Mouse (Mus musculus) C2C12 (cell line): Measurements from ENCODE around the gene Atp6ap1l.

Experiments used
- CEBPB ChIP-seq: IDR thresholded peaks from one replicate; pipeline ENCODE4 v1.6.1; 2011; ENCODE audit warnings: low read depth, mild to moderate bottlenecking, control low read depth, moderate library complexity
- CTCF ChIP-seq: IDR thresholded peaks from one replicate; pipeline ENCODE4 v1.5.1; 2011; ENCODE audit not compliant: control insufficient read depth, insufficient read depth, insufficient read length
- FOSL1 ChIP-seq: IDR thresholded peaks from one replicate; pipeline ENCODE4 v1.8.0; 2011; ENCODE audit warnings: mild to moderate bottlenecking, low read length; ENCODE audit not compliant: poor library complexity, insufficient read depth, severe bottlenecking
- MAX ChIP-seq: IDR thresholded peaks from one replicate; pipeline ENCODE4 v1.6.1; 2011; ENCODE audit warnings: mild to moderate bottlenecking, control low read depth
- MYOD1 ChIP-seq: IDR thresholded peaks from one replicate; pipeline ENCODE4 v1.6.1; 2011; ENCODE audit warnings: low read depth; ENCODE audit not compliant: control insufficient read depth, insufficient read length

GRCm38 (mm10) chr13:90890111-90890510 lies 15.0 kb downstream of the Atp6ap1l start:
- no peak for TF ChIP-seq CEBPB
- TF ChIP-seq CTCF = no peak
- no peak for TF ChIP-seq MYOD1
- TF ChIP-seq MAX = no peak
- no peak for TF ChIP-seq FOSL1
